Mouse (Mus musculus) G1E-ER4 (cell line): ENCODE data around the gene Rapgef6. TPM values are rescaled to one million over a fixed set of nuclear protein-coding genes. Genes with fewer than 3 reads are reported as not detected.

Experiments
- GATA1 ChIP-seq: IDR thresholded peaks from one replicate; pipeline ENCODE4 v1.8.0; 2012; ENCODE audit warnings: low read length, inconsistent platforms
- polyA plus RNA-seq: library from polyadenylated mRNA; stranded (reverse); fragments of >175 nt; gene quantifications from 2 replicates; pipeline ENCODE4 v1.2.3, GENCODE M21; 2012

The Rapgef6 gene
- polyA plus RNA-seq, 1 experiment = 18.5 TPM

DNA sequence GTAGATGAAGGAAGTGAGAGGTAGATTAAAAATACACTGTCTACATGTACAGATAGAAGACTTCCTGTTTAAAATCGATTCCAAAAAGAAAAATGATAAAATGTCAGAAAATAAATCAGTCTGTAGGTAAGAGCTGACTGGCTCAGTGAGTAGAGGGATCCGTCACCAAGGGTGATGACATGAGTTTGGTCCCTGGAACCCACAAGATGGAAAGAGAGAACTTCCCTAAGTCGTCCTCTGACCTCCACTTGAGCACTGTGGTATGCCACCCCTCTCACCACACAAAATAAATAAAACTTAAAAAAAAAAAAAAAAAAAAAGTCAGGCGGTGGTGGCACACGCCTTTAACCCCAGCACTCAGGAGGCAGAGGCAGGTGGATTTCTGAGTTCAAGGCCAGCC, 214.3 kb downstream of the Rapgef6 start:
- no peak for TF ChIP-seq GATA1

GRCm38 (mm10) chr11:54739012-54739750, 216.5 kb downstream of the Rapgef6 start:
- no peak for TF ChIP-seq GATA1

- TF ChIP-seq GATA1 = no peak
Measured at GRCm38 (mm10) chr11:54741330-54741729, 218.7 kb downstream of the Rapgef6 start.

GRCm38 (mm10) chr11:54744231-54744630, 221.6 kb downstream of the Rapgef6 start:
- no peak for TF ChIP-seq GATA1

Other genes with a start within 250 kb of the Rapgef6 start
- not detected in 2 replicates for gene Acsl6, start 219.0 kb upstream of the Rapgef6 start, polyA plus RNA-seq
- not detected in 2 replicates for gene Meikin, start 152.2 kb upstream of the Rapgef6 start, polyA plus RNA-seq
- gene Fnip1, start 84.6 kb upstream of the Rapgef6 start, polyA plus RNA-seq = 0.99 and 1.6 TPM in 2 replicates